Mouse (Mus musculus): ENCODE results near the gene Bgn.
A peak's percentile ranks its signal among the peaks of the same experiment; 100 is the strongest.

Bgn gene

GRCm38 (mm10) chrX:73490804-73491203 is 7.4 kb downstream of the Bgn start:
- DNase-seq = no peak

GRCm38 (mm10) chrX:73493567-73493966 is 10.2 kb downstream of the Bgn start:
- peak; percentile 59 to 69 for DNase-seq

- no peak for DNase-seq
These were observed 13.3 kb downstream of the Bgn start for GRCm38 (mm10) chrX:73496746-73497145.

- no peak for DNase-seq
These were observed 21.8 kb downstream of the Bgn start for GRCm38 (mm10) chrX:73505130-73505735.

- DNase-seq = no peak
These were observed 23.2 kb downstream of the Bgn start for GRCm38 (mm10) chrX:73506577-73506976.

GRCm38 (mm10) chrX:73509209-73509608 is 25.8 kb downstream of the Bgn start:
- DNase-seq = no peak

GRCm38 (mm10) chrX:73512904-73513303 is 29.5 kb downstream of the Bgn start:
- DNase-seq = no peak

- no peak for DNase-seq
These were observed 33.2 kb downstream of the Bgn start for GRCm38 (mm10) chrX:73516556-73516955.

GRCm38 (mm10) chrX:73517060-73517600 is 33.7 kb downstream of the Bgn start:
- no peak for DNase-seq

GRCm38 (mm10) chrX:73520692-73521091 is 37.3 kb downstream of the Bgn start:
- DNase-seq = no peak

- no peak for DNase-seq
These were observed 41.2 kb downstream of the Bgn start for GRCm38 (mm10) chrX:73524318-73525222.

GRCm38 (mm10) chrX:73525223-73526140 is 42.1 kb downstream of the Bgn start:
- DNase-seq = no peak

GRCm38 (mm10) chrX:73526410-73526887 is 43.0 kb downstream of the Bgn start:
- no peak for DNase-seq

- no peak for DNase-seq
These were observed 54.5 kb downstream of the Bgn start for GRCm38 (mm10) chrX:73537875-73538274.

GRCm38 (mm10) chrX:73543340-73543739 is 59.9 kb downstream of the Bgn start:
- DNase-seq = peak in 1 of 2 experiments; percentile 10
